Mouse (Mus musculus) liver, adult 2 months (tissue): ENCODE data around the gene Teddm1a. TPM values are rescaled to one million over a fixed set of nuclear protein-coding genes. Genes with fewer than 3 reads are reported as not detected.
A peak's percentile ranks its signal among the peaks of the same experiment; 100 is the strongest.

Source experiments
- DNase-seq: peaks from one replicate; pipeline ENCODE4 v3.0.0-alpha.2; 2011; ENCODE audit warnings: low read depth, low spot score; ENCODE audit errors: extremely low read depth
- H3K27ac ChIP-seq: fragments of 200-500 bp; replicated peaks from 2 replicates; pipeline ENCODE4 v1.5.1; 2012; ENCODE audit warnings: low read depth, mild to moderate bottlenecking, control low read depth, inconsistent platforms, low read length; ENCODE audit not compliant: insufficient read depth
- H3K27me3 ChIP-seq: fragments of 200-500 bp; 2 replicates; pipeline ENCODE4 v1.6.1; 2012; ENCODE audit warnings: mild to moderate bottlenecking, moderate library complexity, low read length, inconsistent platforms; ENCODE audit not compliant: control insufficient read depth, insufficient read depth
- H3K36me3 ChIP-seq: fragments of 200-500 bp; 2 replicates; pipeline ENCODE4 v1.6.1; 2012; ENCODE audit warnings: low read length, inconsistent platforms; ENCODE audit not compliant: control insufficient read depth, insufficient read depth
- H3K4me1 ChIP-seq: fragments of 200-500 bp; 2 replicates; pipeline ENCODE4 v1.6.1; 2011; ENCODE audit warnings: low read length; ENCODE audit not compliant: control insufficient read depth, insufficient read depth
- H3K4me3 ChIP-seq: fragments of 200-500 bp; 2 replicates; pipeline ENCODE4 v1.5.1; 2011; ENCODE audit warnings: low read depth, mild to moderate bottlenecking, control low read depth, low read length, moderate library complexity; ENCODE audit not compliant: insufficient read depth
- H3K79me2 ChIP-seq: fragments of 200-500 bp; 2 replicates; pipeline ENCODE4 v1.6.1; 2012; ENCODE audit warnings: inconsistent platforms, mild to moderate bottlenecking, low read length, moderate library complexity; ENCODE audit not compliant: control insufficient read depth, insufficient read depth
- H3K9ac ChIP-seq: fragments of 200-500 bp; 2 replicates; pipeline ENCODE4 v1.6.1; 2012; ENCODE audit warnings: low read depth, mild to moderate bottlenecking, control low read depth, inconsistent platforms, low read length
- CTCF ChIP-seq: fragments of 200-500 bp; IDR thresholded peaks from 2 replicates; pipeline ENCODE4 v1.5.1; 2011; ENCODE audit warnings: low read depth, low read length, control low read depth
- POLR2A ChIP-seq: fragments of 200-500 bp; IDR thresholded peaks from 2 replicates; pipeline ENCODE4 v1.6.1; 2011; ENCODE audit warnings: low read length, control low read depth; ENCODE audit not compliant: insufficient read depth; ENCODE audit errors: extremely low read depth
- WGBS: fragments of 180-500 bp; shearing (Covaris S2); methylation state at CpG from one replicate; pipeline ENCODE4 v1.1.7; 2018; 5-methylcytosine and 5-hydroxymethylcytosine counted together
- polyA plus RNA-seq: library from polyadenylated mRNA; depleted of rRNA; stranded (reverse); fragments of >200 nt; gene quantifications from 2 replicates; pipeline ENCODE4 v1.2.3, GENCODE M21; 2012
- total RNA-seq: library from RNA; depleted of rRNA; stranded (reverse); fragments of >200 nt; gene quantifications from 2 replicates; pipeline ENCODE4 v1.2.3, GENCODE M21; 2014

The Teddm1a gene
- total and polyA plus RNA-seq, 2 experiments = not detected

DNA sequence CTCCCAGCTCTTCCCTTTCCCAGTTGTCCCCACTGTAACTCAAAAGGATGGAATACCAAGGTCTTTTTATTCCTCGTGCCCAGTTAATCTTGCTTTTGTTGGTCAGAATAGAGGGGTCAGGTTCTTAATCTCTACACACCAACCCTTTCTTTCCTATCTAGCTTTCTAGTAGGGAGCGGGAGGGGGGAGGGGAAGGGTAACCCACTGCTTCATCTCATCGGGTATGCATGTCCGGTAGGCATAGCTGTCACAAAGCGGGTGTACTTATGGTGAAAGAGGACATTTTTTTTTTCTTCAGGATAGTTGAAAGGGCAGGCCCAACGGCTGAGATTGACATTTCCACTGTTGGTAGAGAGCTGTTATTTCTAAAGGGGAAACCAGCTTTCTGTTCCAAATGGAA, 16.7 kb downstream of the Teddm1a start:
- H3K4me3 ChIP-seq = no peak overlapping the region
- no peaks in the 10 kb centered on the region for H3K27me3 ChIP-seq
- H3K36me3 ChIP-seq = peaks cover 60% of the 10 kb centered on the region
- no peak for DNase-seq
- no peaks in the 10 kb centered on the region for H3K79me2 ChIP-seq
- H3K4me1 ChIP-seq = peaks cover 2% of the 10 kb centered on the region; the same call in 1 of the 2 replicates
- no peak overlapping the region for H3K27ac ChIP-seq
- no peak overlapping the region for H3K9ac ChIP-seq
- TF ChIP-seq POLR2A (no peak), CTCF (no peak)
- 75% methylated on average over 6 of the region's 6 CpGs for WGBS

DNA sequence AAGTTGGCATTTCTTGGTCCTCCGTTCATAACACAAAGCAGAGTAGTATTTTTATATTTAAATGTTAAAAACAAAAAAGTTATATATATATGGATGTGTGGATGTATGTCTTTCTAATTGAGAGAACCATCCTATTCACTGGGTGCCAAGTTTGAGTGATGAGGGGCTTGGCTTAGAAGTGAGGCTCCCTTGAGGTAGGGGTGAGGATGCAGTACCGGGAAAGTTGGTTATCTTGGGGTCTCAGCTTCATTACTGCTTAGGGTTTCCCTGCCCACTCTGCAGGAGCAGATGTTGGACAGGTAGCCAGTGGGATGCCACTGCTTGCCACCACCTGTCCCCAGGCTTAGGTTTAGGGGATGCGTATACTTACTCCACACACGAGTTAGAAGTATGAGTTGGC, 17.2 kb downstream of the Teddm1a start:
- H3K79me2 ChIP-seq = no peaks in the 10 kb centered on the region
- no peak for DNase-seq
- H3K9ac ChIP-seq = no peak overlapping the region
- H3K36me3 ChIP-seq = peaks cover 55% of the 10 kb centered on the region
- no peaks in the 10 kb centered on the region for H3K27me3 ChIP-seq
- no peak overlapping the region for H3K27ac ChIP-seq
- no peak for TF ChIP-seq CTCF
- peaks cover 2% of the 10 kb centered on the region; the same call in 1 of the 2 replicates for H3K4me1 ChIP-seq
- 86% methylated on average over 4 of the region's 4 CpGs for WGBS
- no peak overlapping the region for H3K4me3 ChIP-seq

DNA sequence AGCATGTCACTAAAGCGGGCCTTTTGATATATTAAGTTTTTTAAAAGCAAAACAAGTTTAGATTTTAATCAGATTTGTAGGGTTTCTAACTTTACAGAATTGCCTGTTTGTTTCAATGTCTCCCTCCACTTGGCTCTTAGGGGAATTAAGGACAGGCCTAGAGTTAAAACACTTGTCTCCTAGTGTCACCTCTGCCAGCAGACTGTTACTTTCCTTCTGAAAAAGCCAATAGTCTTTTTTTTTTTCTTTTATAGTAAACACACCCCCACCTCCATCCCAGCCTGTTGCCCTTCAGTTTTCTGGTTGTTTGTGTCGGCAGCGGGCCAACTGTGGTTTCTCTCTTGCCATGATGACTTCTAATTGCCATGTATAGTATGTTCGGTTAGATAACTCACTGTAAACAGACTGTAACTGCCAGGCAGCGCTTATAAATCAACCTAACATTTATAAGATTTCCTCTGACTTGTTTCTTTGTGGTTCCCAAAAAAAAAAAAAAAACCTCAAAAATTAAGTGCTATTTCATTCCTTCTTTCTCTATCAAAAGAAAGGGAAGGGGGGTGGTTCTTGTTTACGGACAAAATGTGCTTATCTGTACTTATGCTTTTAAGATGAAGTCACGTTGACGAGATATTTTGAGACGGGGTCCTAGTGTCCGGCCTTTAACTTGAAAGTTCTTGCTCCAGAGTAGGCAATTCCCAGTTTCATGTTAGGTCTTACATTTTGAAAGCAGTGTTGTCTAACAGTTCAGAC, 17.8 kb downstream of the Teddm1a start:
- Histone ChIP-seq H3K36me3 (peaks cover 49% of the 10 kb centered on the region), H3K27me3 (no peaks in the 10 kb centered on the region), H3K4me3 (no peak overlapping the region), H3K27ac (no peak overlapping the region), H3K79me2 (no peaks in the 10 kb centered on the region), H3K9ac (no peak overlapping the region), H3K4me1 (peaks cover 2% of the 10 kb centered on the region; the same call in 1 of the 2 replicates)
- no peak for TF ChIP-seq CTCF
- no peak for TF ChIP-seq POLR2A
- DNase-seq = peak; percentile 31
- 64% methylated on average over 10 of the region's 10 CpGs for WGBS

DNA sequence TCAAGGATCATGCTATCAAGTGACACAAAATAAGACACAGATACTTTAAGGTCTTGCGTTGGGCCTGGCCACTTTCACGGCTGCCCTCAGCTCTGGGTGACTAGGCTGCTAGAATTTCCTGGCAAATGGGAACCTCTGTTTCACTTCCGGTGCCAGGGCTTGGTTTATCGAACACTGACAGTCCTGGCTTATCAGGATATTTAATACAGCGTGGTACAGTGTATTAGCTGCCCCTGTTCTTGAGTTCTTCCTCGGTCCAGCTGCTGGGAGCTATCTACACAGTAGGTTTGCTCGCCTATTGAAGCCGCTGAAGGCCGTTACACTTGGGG, 18.4 kb downstream of the Teddm1a start:
- Histone ChIP-seq H3K4me3 (no peak overlapping the region), H3K79me2 (no peaks in the 10 kb centered on the region), H3K9ac (no peak overlapping the region), H3K4me1 (peaks cover 2% of the 10 kb centered on the region; the same call in 1 of the 2 replicates), H3K27ac (0 out of 2 replicates have a peak overlapping the region, but pooled peaks have one; percentile 0), H3K27me3 (no peaks in the 10 kb centered on the region), H3K36me3 (peaks cover 43% of the 10 kb centered on the region)
- 34% methylated on average over 9 of the region's 9 CpGs for WGBS
- peak; percentile 56 for DNase-seq
- TF ChIP-seq CTCF (0 out of 2 replicates have a peak, but pooled peaks have one; percentile 6), POLR2A (no peak)

DNA sequence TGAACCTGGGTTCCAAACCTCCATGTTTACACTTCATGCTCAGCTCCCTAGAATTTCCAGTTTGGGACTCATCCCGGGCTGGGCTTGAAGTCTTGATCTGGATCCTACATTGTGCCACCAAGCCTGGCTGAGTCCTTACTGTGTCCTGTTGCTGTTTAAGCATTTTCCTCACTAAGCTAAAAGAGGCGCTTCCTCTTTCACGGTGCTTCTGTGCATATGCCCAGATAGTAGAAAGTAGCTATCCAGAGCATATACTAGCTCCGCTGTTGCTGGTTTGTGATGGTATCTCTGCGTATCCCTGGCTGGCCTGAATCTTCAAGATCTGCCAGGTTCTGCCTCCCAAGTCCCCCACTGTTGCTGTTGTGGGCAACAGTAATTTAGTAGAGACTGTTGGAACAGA, 18.9 kb downstream of the Teddm1a start:
- peak; percentile 51 for DNase-seq

DNA sequence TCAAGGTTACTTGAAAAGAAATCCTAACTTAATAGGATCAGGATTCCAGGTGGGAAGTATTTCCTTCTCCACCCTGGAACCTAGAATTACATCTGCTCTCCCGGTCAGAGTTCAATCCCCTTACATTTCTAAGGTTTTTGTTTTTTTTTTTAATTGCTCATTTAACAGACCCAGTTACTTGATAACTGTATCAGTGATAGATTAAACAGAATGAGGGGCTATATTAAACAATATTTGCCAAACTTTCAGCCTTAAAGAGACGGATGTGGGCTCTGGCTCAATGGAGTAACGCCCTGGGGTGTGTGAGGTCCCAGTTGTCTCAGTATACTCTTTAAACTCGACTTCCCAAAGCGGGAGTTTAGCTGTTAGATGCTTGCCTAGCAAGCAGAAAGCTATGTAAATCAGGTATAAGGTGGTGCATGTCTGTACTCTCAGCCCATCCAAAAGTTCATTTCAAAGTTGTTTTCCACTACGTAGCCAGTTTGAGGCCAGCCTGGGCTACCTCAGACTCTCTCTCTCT, 19.8 kb downstream of the Teddm1a start:
- Histone ChIP-seq H3K79me2 (no peaks in the 10 kb centered on the region), H3K27me3 (no peaks in the 10 kb centered on the region), H3K27ac (no peak overlapping the region), H3K36me3 (peaks cover 32% of the 10 kb centered on the region), H3K4me1 (peaks cover 2% of the 10 kb centered on the region; the same call in 1 of the 2 replicates), H3K4me3 (no peak overlapping the region), H3K9ac (no peak overlapping the region)
- DNase-seq = peak; percentile 52
- WGBS = 81% methylated on average over 6 of the region's 6 CpGs
- TF ChIP-seq POLR2A (no peak), CTCF (no peak)

More for the DNA sequence above, 18.9 kb downstream of the Teddm1a start:
- peaks cover 2% of the 10 kb centered on the region; the same call in 1 of the 2 replicates for H3K4me1 ChIP-seq
- no peaks in the 10 kb centered on the region for H3K79me2 ChIP-seq
- H3K36me3 ChIP-seq = peaks cover 38% of the 10 kb centered on the region
- 72% methylated on average over 5 of the region's 5 CpGs for WGBS
- no peaks in the 10 kb centered on the region for H3K27me3 ChIP-seq
- H3K27ac ChIP-seq = 0 out of 2 replicates have a peak overlapping the region, but pooled peaks have one; percentile 0
- no peak for TF ChIP-seq CTCF
- no peak for TF ChIP-seq POLR2A
- no peak overlapping the region for H3K9ac ChIP-seq
- H3K4me3 ChIP-seq = no peak overlapping the region
